8 mouse cellular contexts compared by ENCODE assay signal in genomic region chrX:71962073-71963051, GRCm38 (mm10). TPM values are rescaled to one million over a fixed set of nuclear protein-coding genes. Genes with fewer than 3 reads are reported as not detected.
DNase-seq lines count a peak whose midpoint lies in the region; ATAC-seq lines count a peak whose summit lies in the region.

Gene Prrg3 (plus strand): TSS chrX:71962624.

- ATAC-seq in heart, embryonic 14.5 days (ENCODE audit: insufficient number of reproducible peaks, insufficient read depth, low FRiP score, low read depth), result peak; percentile 76
- peak; percentile 96 for ATAC-seq in lung, embryonic 16.5 days (ENCODE audit: low read depth)

- no peaks in the 10 kb centered on the region for H3K9me3 ChIP-seq in forebrain, embryonic 10.5 days
- H3K9me3 ChIP-seq in heart, embryonic 14.5 days (ENCODE audit: control insufficient read depth, low read length), result no peaks in the 10 kb centered on the region
- H3K9me3 ChIP-seq in lung, embryonic 16.5 days (ENCODE audit: control insufficient read depth, low read length), result no peaks in the 10 kb centered on the region

- peak; percentile 12 to 61 for DNase-seq in spleen, postnatal 4 days (ENCODE audit: low spot score in 2 of 2)
- no peak for DNase-seq in spleen, adult 12 weeks (ENCODE audit: low spot score)
- peak; percentile 64 for DNase-seq in forebrain, embryonic 10.5 days (ENCODE audit: extremely low spot score, low spot score)
- DNase-seq in layer of hippocampus, postnatal 14 days (ENCODE audit: low spot score in 2 of 2), result peak in 1 of 2 experiments; percentile 9
- peak; percentile 14 for DNase-seq in retina, postnatal 7 days (ENCODE audit: low read depth, low spot score)
- DNase-seq in adipocyte (ENCODE audit: low spot score), result no peak

- H3K4me2 ChIP-seq in heart, embryonic 14.5 days (ENCODE audit: low read length), result peak within 1 kb of the TSS; percentile 75
- peak within 1 kb of the TSS; percentile 68 for H3K4me2 ChIP-seq in lung, embryonic 16.5 days (ENCODE audit: low read depth, low read length)

- 25% methylated on average over 65 of the region's 72 CpGs for WGBS in forebrain, embryonic 10.5 days
- 15% methylated on average over 56 of the region's 72 CpGs for WGBS in heart, embryonic 14.5 days
- 18% methylated on average over 60 of the region's 72 CpGs for WGBS in lung, embryonic 16.5 days

- H3K4me1 ChIP-seq in forebrain, embryonic 10.5 days, result peaks cover 9% of the 10 kb centered on the region
- no peaks in the 10 kb centered on the region for H3K4me1 ChIP-seq in heart, embryonic 14.5 days (ENCODE audit: control insufficient read depth in 2 of 2, insufficient read depth in 2 of 2, low read length in 2 of 2)
- no peaks in the 10 kb centered on the region for H3K4me1 ChIP-seq in lung, embryonic 16.5 days (replicated peaks; ENCODE audit: control insufficient read depth, insufficient read depth, low read length)

- peaks cover 46% of the 10 kb centered on the region for H3K27me3 ChIP-seq in forebrain, embryonic 10.5 days (ENCODE audit: poor library complexity, severe bottlenecking)
- H3K27me3 ChIP-seq in heart, embryonic 14.5 days (ENCODE audit: control insufficient read depth, insufficient read depth, low read length), result peaks cover 9% of the 10 kb centered on the region
- no peaks in the 10 kb centered on the region for H3K27me3 ChIP-seq in lung, embryonic 16.5 days (ENCODE audit: control insufficient read depth, insufficient read depth, low read depth, low read length)

- peak within 1 kb of the TSS; percentile 66 for H3K9ac ChIP-seq in heart, embryonic 14.5 days (ENCODE audit: low read length)
- H3K9ac ChIP-seq in lung, embryonic 16.5 days (ENCODE audit: low read length), result peak within 1 kb of the TSS; percentile 75

- no peaks in the 10 kb centered on the region; the same call in 1 of the 2 replicates for H3K36me3 ChIP-seq in forebrain, embryonic 10.5 days (replicated peaks)
- H3K36me3 ChIP-seq in heart, embryonic 14.5 days (ENCODE audit: control insufficient read depth, insufficient read depth, low read length), result no peaks in the 10 kb centered on the region
- peaks cover 2% of the 10 kb centered on the region; the same call in 1 of the 2 replicates for H3K36me3 ChIP-seq in lung, embryonic 16.5 days (ENCODE audit: control insufficient read depth, insufficient read depth, low read length)

- H3K4me3 ChIP-seq in forebrain, embryonic 10.5 days, result peak within 1 kb of the TSS; percentile 64
- peak within 1 kb of the TSS; percentile 46 to 47 for H3K4me3 ChIP-seq in heart, embryonic 14.5 days (ENCODE audit: control insufficient read depth in 1 of 2, insufficient read depth in 1 of 2, low read depth in 1 of 2, low read length in 2 of 2)
- H3K4me3 ChIP-seq in lung, embryonic 16.5 days (ENCODE audit: low read length), result peak within 1 kb of the TSS; percentile 57

- peak within 1 kb of the TSS; percentile 88 for H3K27ac ChIP-seq in forebrain, embryonic 10.5 days
- H3K27ac ChIP-seq in heart, embryonic 14.5 days (replicated peaks in 1 of 2; ENCODE audit: control insufficient read depth in 1 of 2, insufficient read depth in 1 of 2, low read depth in 2 of 2, low read length in 2 of 2), result no peak within 1 kb of the TSS; a peak in 2 of 4 replicates
- peak within 1 kb of the TSS; percentile 75 for H3K27ac ChIP-seq in lung, embryonic 16.5 days (ENCODE audit: low read length)

RNA-seq across cellular contexts. Expression of gene Prrg3, which starts in this region (rescaled TPM):
- polyA plus RNA-seq in forebrain, embryonic 10.5 days (2016; fragmentation: Nextera tagmentation; extraction: Ambion mirVana), result 7.1 and 7.6 TPM in 2 replicates
- polyA plus RNA-seq in heart, embryonic 14.5 days (2014; fragmentation: Nextera tagmentation; extraction: Ambion mirVana), result 9.0 and 9.6 TPM in 2 replicates
- total RNA-seq in layer of hippocampus, postnatal 14 days (2021), result 10 to 100 TPM; 22.8 to 25.8 TPM
- 34.4 and 35.2 TPM in 2 replicates for polyA plus RNA-seq in lung, embryonic 16.5 days (2015; fragmentation: Nextera tagmentation; extraction: Ambion mirVana)

Comparison
In these comparisons a context has a peak if more than half of its experiments do, and no peak if none do; other contexts are left out.
1. DNase-seq: peak in spleen, postnatal 4 days (2 of 2), forebrain, embryonic 10.5 days (single experiment) and retina, postnatal 7 days (single experiment); none in spleen, adult 12 weeks (single experiment) and adipocyte (single experiment).
2. H3K27ac ChIP-seq: peak in forebrain, embryonic 10.5 days (single experiment) and lung, embryonic 16.5 days (single experiment); none in heart, embryonic 14.5 days (0 of 2).
3. Peak in every context shown above with its lines, with median percentiles within 50 percentile points of each other: H3K4me3 ChIP-seq.